Mouse (Mus musculus): ENCODE data around the gene Robo1.

DNA sequence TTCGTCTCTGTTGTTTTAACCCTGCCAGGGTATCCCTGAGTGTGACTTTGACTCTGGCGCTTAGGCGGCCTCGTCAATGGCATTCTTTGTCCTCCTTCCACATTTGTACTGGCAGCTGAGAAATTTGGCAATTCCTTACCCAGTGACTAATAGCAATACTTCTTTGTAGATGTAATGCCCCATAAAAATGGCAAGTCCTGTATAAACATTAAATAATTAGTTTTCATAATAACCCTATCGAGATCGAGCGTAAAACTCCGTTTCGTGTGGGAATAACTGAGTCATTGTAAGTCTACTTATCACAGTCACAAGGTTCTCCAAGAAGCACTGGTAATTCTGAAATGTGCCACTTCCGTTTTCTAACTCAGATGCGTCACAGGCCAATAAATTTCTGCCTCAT lies 589.0 kb downstream of the Robo1 start:
- no peak for TF ChIP-seq CTCF (IDR thresholded peaks at IDR 0.05; ENCODE audit: low read depth, low read length)
- TF ChIP-seq TAL1 (conservative IDR thresholded peaks at IDR 0.05; ENCODE audit: low read depth, low read length): no peak
